Mouse (Mus musculus): ENCODE data around the gene Nell1.
"Not testable (repeated sequence)": the region's sequence is repeated elsewhere in the genome, so short reads cannot be mapped to it uniquely, and the experiment has no call there.

Nell1 gene

DNA sequence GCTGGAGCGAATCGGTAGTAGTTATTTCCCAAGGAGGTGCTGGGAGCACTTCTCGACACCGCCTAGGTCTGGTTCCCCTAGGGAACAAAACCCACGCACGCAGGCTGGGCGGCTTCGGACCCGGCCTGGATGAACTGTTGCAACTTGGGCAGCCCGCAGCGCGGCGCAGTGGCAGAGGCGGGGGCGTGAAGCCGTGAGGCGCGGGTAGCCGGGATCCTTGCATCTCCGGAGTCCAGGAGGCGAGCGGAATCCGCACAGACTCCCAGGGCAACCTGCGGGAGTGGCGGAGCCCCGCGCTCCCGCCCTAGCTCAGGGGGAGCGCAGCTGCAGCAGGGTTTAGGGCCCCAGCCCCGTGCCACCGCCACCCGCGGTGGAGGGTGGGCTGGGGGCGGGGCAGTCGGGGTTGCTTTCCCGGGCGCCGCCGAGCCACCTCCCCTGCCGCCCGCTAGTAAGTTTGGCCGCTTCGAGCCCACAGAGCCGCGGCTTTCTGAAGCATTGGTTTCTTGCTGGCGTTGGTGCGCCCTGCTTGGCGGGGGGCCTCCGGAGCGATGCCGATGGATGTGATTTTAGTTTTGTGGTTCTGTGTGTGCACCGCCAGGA is at the start of gene Nell1:
Nell1 (plus strand) TSS at position 24 of the 600 bp plus-strand sequence.
- in situ Hi-C loops (cut with MboI, MseI), result no loop called here

DNA sequence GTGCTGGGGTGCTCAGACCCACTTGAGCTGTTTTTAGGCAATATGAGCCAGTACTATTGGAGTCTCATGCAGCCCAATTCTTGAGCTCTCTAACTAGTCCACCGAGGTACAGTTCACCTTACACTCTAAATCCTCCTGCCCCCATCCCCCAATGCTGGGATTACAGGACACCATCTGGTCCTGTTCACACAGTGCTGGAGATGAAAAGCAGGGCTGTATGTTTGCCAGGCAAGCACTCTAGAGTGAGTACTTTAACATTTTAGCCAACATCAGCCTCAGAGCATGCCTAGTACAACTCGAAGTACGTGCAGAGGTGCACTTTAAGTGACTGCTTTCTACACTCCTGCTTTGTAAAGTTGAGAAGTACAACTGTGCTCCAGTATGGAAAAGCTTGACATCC is 46.1 kb upstream of the Nell1 start:
- in situ Hi-C loops (cut with MboI, MseI), result loop anchor here (10.0 kb wide), 2 partner anchors 144 to 314 kb away; no protein-coding TSS in a partner anchor

DNA sequence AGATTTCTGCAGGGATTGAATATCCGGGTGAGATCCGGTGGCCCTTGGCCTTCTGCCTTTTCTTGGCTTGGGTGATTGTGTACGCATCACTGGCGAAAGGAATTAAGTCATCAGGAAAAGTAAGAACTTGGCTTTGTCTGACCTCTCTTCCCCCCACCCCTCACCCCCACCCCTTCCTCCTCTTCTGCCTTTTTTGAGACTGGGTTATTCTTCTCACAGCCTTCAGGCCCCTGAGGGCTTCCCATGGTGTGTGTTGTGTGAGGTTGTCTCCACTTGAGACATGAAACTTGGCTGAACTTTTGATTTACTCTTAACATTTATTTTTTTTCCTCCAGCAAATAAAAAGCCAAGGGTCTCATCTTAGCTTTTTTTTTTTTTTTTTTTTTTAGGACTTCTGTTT is 44.7 kb upstream of the Nell1 start:
- in situ Hi-C loops (cut with MboI, MseI), result loop anchor here (10.0 kb wide), 2 partner anchors 145 to 315 kb away; no protein-coding TSS in a partner anchor

DNA sequence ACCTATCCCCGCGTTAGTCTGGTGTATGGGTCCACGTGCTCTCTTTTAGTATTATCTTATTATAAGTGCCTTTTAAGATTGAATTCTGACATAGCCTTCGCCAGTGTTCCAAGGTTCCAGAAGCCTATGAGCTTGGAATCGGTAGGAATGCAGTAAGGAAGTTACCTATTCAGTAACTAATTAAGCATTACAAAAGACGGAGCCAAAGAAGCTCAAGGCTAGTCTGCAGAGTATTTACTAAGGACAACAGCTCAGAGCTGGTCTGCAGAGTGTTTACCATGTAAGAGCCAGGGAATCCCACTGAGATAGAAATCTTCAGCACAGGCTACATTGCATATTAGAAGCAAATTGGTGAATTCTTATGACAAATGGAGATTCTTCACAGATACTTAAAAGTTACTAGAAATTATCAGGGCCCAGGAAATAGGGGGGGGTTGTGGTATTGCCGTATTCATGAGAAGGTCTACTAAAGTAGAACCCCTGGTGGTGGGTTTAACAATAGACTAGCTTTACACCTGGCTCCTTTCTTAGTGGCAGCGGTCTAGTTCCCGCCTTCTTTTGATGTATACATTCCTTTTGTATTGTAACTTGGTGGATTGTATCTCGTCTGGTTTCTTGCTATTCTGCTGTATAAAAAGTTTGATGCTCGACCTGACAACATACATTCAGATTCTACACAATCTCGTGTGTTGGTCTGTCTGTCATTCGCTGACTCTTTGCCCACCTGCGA is 41.1 kb upstream of the Nell1 start:
- in situ Hi-C loops (cut with MboI, MseI), result not testable (repeated sequence)

DNA sequence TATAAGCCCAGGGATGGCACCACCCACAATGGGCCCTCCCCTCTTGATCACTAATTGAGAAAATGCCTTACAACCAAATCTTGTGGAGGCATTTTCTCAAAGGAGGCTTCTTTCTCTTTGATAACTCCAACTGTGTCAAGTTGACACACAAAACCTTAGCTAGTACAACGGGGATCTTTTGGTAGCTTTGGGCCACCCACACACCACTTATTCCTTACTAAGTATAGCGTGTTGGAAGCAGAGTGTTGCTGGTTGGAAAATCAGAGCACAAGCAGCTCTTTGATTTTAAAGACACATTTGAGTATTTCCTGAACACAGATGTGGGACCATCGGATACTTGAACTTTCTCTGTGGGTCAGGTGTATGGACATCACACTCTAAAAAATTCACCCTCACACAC is 37.8 kb upstream of the Nell1 start:
- in situ Hi-C loops (cut with MboI, MseI), result no loop called here

DNA sequence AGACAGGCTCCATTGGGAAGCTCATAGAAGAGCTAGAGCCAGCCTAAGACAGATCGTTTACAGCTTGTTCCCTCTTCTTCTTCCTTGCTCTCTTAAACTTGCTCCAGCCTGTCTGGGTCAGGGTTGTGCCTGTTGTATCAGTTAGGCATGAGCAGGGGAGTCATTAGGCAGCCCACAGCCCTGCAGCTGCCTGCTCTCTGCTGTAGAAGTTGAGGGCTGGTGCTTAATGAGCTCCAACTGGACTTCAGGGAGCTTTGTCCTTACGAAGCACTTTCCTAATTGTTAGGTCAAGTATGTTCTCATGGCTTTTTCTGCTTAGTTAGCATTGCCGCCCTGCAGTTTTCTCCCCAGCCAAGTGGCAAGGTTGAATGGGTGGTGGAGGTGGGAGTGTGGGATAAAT is 32.6 kb upstream of the Nell1 start:
- in situ Hi-C loops (cut with MboI, MseI), result loop anchor here (10.0 kb wide), 1 partner anchor 1813 kb away; no protein-coding TSS in a partner anchor

DNA sequence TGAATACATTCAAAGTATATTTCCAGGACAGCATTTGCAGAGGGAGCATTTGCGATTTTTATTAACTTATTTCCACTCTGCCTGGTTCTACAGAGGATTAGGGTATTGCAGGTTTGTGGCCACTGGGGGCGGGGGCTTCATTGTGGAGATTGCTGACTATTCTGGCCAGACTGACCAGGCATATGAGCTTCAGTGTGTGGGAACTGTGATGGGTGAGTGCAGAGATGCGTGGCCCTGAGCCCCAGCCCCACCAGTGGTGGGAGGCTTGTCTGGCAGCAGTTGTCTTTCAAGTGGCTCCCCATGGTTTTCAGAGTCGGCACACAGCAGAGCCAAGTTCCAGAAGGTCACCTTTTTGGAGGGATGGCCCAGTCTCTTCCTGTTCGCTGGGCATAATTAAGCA is 32.2 kb upstream of the Nell1 start:
- in situ Hi-C loops (cut with MboI, MseI), result loop anchor here (10.0 kb wide), 1 partner anchor 1812 kb away; no protein-coding TSS in a partner anchor

DNA sequence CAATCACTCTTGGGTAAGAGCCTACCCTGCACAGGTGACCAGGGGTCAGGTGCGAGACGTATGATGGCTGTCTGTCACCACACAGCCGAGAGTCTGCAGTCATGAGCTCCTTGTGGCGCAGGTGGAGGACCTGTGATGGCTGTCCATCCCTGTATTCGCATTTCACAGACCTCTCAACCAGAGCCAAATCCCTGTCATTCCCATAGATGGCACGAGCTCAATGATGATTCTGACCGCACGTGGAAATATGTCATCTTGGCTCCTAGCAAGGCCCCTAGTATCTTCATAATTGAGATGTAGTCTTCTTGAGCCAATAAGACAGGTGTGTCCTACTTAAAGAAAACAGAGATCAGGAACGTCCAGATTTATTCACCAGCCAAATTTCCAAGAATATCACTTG is 28.0 kb upstream of the Nell1 start:
- in situ Hi-C loops (cut with MboI, MseI), result loop anchor here (10.0 kb wide), 1 partner anchor 1808 kb away; no protein-coding TSS in a partner anchor

DNA sequence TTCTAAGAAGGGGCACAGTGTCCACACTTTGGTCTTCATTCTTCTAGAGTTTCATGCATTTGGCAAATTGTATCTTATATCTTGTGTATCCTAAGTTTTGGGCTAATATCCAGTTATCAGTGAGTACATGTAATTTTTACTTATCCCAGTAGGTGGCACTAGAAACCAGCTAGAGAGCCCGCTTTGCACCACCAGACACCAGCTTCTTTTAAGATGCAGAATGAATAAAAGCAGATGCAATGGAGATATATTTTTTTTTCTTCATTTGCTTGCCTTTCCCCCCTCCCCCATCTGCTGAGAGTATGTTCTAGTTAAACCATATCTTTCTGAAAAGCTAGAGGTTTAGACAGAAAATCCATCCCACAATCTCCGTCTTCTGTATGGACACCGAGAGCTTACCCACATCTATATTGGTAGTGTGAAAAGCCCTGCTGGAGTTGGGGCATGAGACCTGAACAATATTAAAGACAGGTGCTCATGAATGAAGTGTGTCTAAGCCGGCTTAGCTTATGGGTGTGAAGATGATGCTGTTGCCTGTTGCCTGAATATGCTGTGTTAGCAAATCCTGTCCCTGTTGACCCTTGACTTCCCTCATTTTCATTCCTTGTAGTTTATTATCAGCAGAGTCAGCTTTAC is 21.0 kb upstream of the Nell1 start:
- in situ Hi-C loops (cut with MboI, MseI), result loop anchor here (10.0 kb wide), 1 partner anchor 1481 kb away; no protein-coding TSS in a partner anchor

DNA sequence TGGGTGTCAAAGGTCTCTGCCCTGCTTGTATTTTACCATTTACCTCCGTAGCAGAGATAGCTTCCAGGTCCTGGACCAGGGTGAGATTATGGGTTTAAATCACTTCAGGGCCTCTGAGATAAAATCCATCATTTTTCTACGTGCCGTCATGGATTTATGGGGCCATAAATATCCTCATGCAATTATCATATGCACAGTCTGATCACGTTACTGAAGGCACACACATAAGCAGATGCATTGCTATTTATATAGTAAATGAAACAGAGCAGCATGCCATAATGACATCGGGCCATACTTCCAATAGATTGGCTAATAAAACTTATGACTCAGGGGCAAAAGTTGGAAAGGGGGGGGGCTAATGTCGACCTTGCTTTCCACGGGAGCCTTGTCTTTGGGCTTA is 19.8 kb upstream of the Nell1 start:
- in situ Hi-C loops (cut with MboI, MseI), result loop anchor here (10.0 kb wide), 1 partner anchor 1480 kb away; no protein-coding TSS in a partner anchor

DNA sequence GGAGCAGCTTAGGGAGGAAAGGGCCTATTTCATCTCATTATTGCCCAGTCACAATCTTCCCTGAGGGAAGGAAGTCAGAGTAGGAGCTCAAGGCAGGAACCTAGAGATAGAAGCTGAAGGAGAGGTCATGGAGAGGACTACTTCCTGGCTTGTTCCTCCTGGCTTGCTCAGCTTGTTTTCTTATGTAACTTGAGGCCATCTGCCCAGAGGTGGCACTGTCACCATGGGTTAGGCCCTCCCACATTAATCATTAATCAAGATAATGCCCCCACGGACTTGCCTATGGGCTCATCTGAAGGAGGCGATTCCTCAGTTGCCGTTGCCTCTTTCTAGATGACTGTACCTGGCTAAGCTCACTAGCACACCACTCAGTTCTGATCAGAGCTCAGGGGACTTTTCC is 17.5 kb upstream of the Nell1 start:
- in situ Hi-C loops (cut with MboI, MseI), result loop anchor here (10.0 kb wide), 1 partner anchor 1478 kb away; no protein-coding TSS in a partner anchor

DNA sequence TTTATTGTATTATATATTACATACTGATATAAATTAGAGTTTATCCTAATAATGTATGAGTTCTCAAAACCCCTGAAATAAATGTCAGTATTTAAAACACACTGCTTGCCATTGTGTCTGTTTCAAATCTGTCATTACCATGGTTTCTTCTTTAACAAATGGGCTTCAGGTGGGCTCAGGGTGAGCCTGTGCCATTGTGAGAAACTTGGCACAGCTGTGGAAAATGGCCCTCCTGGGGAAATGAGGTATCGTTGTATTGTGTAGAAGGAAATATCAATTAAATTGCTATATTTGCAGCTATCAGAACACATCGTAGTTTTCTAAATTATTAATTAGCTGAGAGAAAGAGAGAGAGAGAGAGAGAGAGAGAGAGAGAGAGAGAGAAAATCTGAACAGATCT is 10.9 kb upstream of the Nell1 start:
- in situ Hi-C loops (cut with MboI, MseI), result no loop called here

DNA sequence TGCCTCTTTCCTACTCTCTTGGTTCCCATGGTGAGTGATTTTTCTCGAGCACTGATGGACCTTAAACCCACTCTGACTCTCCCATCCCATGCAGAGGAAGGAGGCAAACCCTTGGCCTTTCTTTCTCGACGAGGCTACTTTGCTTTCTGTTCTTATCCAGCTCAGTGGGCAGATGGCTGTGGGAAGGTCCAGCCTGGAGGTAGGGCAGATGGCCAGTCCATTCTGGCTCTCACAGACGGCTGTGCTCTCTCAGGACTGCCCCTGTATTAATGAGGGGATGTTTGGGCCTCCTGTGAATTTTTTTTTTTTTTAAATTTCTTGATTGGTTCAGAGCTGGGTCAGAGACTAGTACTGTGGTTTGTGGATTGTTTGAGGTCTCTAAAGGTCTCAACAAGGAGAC is 5.1 kb upstream of the Nell1 start:
- in situ Hi-C loops (cut with MboI, MseI), result no loop called here

DNA sequence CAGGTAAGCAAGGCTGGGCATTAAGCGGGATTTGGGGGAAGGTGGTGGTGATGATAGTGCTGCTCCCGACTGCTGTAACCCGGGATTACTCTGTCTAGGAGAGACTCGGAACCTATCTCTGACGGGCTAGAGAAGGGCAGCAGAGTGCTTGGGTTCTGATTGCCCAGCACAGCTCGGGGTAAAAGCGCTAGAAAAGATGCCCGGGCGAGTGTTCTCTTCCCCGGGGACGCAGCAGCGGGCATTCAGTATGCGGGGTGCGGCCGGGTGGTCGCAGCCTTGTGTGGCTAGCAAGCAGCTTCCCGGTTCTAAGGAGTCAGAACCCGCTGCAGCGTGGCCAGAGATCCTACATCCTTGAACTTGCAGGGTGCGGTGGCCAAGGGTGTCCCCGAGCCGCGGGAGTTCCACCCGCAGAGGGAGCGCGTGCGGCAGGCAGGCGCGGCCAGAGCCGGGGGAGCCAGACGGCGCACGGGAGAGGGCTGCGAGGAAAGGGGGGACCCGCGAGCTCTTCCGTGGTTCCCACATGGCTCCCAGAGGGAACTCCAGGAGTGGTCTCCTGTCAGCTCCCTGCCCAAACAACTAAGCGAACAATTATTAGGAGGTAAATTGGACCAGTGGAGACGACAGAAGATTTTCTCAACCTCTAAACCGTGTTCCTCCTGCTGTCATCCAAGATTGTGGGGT is 917 bp downstream of the Nell1 start:
- in situ Hi-C loops (cut with MboI, MseI), result no loop called here

DNA sequence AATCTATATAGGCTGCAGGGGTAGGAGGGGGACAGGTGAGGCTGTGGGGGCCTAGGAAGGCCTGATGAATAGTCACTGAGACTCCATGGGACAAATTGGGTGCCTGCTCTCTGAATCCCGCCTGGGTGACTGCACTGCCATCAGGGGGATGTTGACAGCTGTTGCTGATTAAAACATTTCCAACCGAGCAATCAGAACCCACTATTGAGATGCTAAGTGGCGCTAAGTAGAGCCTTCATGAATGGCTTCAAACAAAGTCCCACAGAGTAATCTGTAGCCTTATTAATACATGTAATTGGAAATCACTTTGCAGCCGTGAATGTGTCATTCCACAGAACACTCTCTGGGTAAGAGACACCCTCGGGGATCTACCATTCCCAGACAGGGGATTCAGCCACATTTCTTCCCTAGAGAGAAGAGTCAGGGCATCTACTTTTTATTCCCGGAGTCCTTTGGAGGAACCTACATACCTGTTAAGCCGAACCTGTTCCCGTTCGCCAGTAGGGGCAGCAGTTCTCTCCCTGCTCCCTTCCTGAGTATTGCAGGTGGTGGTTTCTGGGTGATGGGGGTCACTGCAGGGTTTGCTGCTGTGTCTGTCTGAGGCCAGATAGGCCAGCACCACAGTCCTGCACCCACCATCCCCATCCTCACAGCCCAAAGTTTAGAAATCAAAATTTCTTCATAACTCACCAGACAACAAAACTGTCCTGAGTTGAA is 7.0 kb downstream of the Nell1 start:
- in situ Hi-C loops (cut with MboI, MseI), result no loop called here

DNA sequence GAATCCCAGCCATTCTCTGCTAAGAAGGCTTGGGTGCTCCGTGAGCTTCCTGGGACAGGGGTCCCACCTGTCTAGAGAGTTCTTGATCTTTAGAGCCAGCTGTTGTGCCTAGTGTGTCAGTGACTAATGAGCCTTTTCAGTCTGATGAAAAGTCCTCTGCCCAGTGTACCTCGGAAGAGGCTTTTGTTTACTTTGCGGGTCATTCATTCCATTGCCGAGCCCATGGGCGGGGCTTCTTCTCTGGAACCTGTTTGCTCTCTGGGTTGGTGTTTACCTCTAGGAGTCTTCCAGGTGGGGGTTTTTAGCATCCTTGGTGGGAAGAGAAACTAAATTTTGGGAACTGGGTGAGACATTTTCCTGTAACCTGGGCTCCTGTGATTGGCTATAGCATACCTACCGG is 10.0 kb downstream of the Nell1 start:
- in situ Hi-C loops (cut with MboI, MseI), result no loop called here

DNA sequence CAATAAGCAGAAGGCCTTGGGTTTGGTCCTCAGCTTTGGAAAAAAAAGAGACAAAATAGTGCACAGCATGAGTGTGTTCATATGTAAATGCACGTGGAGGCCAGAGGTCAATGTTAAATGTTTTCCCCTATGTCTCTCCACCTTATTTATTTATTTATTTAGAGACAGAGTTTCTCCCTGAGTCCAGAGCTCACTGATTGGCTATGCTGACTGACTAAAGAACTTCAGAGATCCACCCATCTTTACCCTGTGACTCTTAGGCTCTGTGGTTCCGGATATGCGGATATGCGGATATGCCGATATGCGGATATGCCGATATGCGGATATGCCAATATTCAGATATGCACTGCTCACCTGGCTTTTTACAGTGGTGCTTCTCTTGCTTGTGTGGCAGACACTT is 11.3 kb downstream of the Nell1 start:
- in situ Hi-C loops (cut with MboI, MseI), result no loop called here

DNA sequence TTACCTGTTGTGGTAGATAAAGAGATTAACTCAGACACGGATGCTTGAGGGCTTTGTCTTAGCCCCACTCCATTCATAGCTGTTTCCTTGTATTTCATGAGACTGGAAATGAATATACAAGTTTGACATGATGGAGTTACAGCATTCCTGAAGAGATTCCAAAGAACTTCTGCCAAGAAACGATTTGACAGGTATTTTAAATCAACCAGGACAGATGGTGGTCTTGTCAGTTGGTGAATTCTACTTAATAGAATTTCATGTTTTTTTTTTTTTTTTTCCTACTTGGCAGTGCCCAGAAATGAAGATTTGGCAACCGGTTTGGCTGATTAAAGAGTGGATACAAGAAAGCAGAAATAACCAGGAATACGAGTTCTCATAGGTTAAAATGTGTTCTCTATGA is 24.7 kb downstream of the Nell1 start:
- in situ Hi-C loops (cut with MboI, MseI), result no loop called here

DNA sequence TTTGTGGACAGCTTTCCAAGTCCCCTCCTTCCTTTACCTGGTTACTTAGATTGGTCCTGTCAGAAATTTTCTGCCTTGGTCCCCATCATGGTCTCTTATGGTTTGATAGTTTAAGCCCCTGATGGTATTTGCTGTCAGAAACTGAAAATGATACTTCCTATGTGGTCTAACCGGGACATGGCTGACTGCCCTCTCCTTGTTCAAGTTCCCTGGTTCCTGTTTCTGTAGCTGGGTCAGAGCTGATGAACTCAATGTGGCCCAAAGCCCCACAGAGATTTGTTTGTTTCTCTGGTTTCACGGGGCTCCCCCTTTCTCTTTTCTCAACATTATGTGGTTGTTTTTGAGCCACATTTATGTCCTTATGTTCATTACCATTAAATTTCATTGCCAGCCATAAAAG is 30.6 kb downstream of the Nell1 start:
- in situ Hi-C loops (cut with MboI, MseI), result no loop called here

DNA sequence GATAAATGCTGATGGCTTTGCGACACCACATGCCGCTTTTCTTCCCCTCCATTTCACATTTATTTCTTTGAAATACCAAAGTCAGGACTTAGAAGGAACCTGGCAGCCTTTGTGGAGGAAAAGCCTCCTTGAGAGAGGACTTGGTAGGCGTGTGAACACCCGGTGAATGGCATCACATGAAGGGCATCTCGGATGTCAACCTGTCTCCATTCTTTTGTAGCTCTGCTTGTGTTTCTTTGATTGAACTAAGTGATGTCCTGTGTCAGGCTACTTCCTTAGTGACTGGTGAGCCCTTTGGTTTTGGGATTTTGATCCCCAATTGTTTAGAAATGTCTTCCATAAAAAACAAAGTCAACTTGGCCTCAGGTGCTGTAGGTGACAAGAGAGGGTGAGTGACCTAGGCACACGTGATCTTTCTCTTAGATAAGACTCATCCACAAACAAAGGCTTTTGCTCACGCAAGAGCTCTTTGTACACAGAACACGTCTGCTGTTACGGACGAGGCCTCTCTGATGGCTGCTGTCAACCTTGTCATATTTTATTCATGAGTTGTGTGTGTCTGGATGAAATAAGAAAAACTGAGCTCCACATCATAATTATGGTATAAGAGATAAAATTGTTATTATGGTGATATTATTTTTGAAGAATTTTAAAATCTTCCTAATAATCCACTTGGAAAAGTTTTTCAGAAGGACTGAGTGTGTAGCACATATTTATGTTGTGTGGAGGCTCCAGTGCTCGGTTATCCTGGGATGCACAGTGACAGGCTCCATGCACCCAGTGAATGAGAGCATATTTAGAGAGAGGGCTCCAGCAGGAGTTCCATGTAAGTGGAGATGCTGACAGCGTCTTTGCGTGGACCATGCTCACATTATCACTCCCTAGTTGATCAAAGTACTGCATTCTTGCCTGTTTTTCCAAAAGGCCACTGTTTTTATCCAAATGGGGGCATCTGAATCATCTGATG is 60.8 kb downstream of the Nell1 start:
- in situ Hi-C loops (cut with MboI, MseI), result loop anchor here (10.0 kb wide), 1 partner anchor 1331 kb away; no protein-coding TSS in a partner anchor
